Mouse (Mus musculus) kidney, embryonic 14.5 days (tissue): ENCODE measurements around the gene Reep3. TPM values are rescaled to one million over a fixed set of nuclear protein-coding genes. Genes with fewer than 3 reads are reported as not detected.

ENCODE experiments used
- ATAC-seq: fragments of 200-750 bp; cut with Nextera tagmentation; 2 replicates; pipeline ENCODE4 v1.8.0; 2017; ENCODE audit warnings: moderate number of reproducible peaks, mild to moderate bottlenecking, moderate TSS enrichment, moderate library complexity; ENCODE audit not compliant: low FRiP score, low TSS enrichment
- H3K27ac ChIP-seq: fragments of 300-500 bp; sonication (generic); 2 replicates; pipeline ENCODE4 v1.5.1; 2014; ENCODE audit warnings: low read depth, mild to moderate bottlenecking, low read length, moderate library complexity, mixed read lengths
- H3K27me3 ChIP-seq: fragments of 300-500 bp; sonication (generic); 2 replicates; pipeline ENCODE4 v1.6.1; 2014; ENCODE audit warnings: mild to moderate bottlenecking, low read length; ENCODE audit not compliant: control insufficient read depth, insufficient read depth
- H3K36me3 ChIP-seq: fragments of 300-500 bp; sonication (generic); 2 replicates; pipeline ENCODE4 v1.6.1; 2014; ENCODE audit warnings: low read length, mixed read lengths; ENCODE audit not compliant: control insufficient read depth, insufficient read depth
- H3K4me1 ChIP-seq: fragments of 300-500 bp; sonication (generic); 2 replicates; pipeline ENCODE4 v1.6.1; 2014; ENCODE audit warnings: low read length, mixed read lengths; ENCODE audit not compliant: control insufficient read depth, insufficient read depth
- H3K4me2 ChIP-seq: fragments of 300-500 bp; sonication (generic); replicated peaks from 2 replicates; pipeline ENCODE4 v1.6.1; 2014; ENCODE audit warnings: low read depth, mild to moderate bottlenecking, low read length
- H3K4me3 ChIP-seq: fragments of 300-500 bp; sonication (generic); 2 replicates; pipeline ENCODE4 v1.5.1; 2014; ENCODE audit warnings: mild to moderate bottlenecking, low read length
- H3K9ac ChIP-seq: fragments of 300-500 bp; sonication (generic); 2 replicates; pipeline ENCODE4 v1.6.1; 2014; ENCODE audit warnings: low read depth, mild to moderate bottlenecking, low read length, moderate library complexity
- H3K9me3 ChIP-seq: fragments of 300-500 bp; sonication (generic); 2 replicates; pipeline ENCODE4 v1.6.1; 2016; ENCODE audit warnings: low read length; ENCODE audit not compliant: control insufficient read depth
- WGBS: fragments of 180-500 bp; shearing (Covaris S2); extraction: QIAGEN DNeasy Blood & Tissue Kit; methylation state at CpG from one replicate; pipeline ENCODE4 v1.1.7; 2014; 5-methylcytosine and 5-hydroxymethylcytosine counted together
- polyA plus RNA-seq: library from polyadenylated mRNA; unstranded; fragments of >200 nt; fragmentation: Nextera tagmentation; extraction: Ambion mirVana; gene quantifications from 2 replicates; pipeline ENCODE4 v1.2.1, GENCODE M21; 2014

The Reep3 gene
- polyA plus RNA-seq, 1 experiment from 2014 or later: 50.6 TPM

DNA sequence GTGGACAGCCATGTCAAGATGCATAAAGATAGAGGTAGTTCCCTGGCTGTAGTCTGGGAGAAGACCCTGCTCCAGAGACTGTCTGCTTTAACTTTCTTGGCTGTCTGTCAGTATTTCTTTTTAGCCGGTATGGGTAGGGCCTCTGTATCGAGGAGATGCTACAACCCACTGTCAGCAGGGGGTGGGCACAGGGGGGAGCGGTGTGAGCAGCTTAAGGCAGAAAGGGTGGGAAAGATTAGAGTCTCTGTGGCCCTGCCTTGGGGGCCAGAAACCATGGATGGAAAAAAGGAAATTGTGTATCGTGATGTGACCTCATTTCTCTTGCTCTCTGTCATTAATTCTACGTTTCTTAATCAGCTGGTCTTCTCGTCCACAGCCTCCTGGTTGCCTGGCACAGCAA, 9.7 kb upstream of the Reep3 start:
- no peak for ATAC-seq
- peaks cover 67% of the 10 kb centered on the region for H3K4me1 ChIP-seq
- 73% methylated on average over 6 of the region's 6 CpGs for WGBS
- 0 out of 2 replicates have a peak, but pooled peaks cover 8% of the 10 kb centered on the region for H3K36me3 ChIP-seq
- H3K4me3 ChIP-seq: no peak overlapping the region
- no peaks in the 10 kb centered on the region for H3K9me3 ChIP-seq
- H3K27ac ChIP-seq: no peak overlapping the region
- H3K27me3 ChIP-seq: no peaks in the 10 kb centered on the region
- no peak overlapping the region for H3K4me2 ChIP-seq
- H3K9ac ChIP-seq: no peak overlapping the region

- Histone ChIP-seq H3K9me3 (no peaks in the 10 kb centered on the region), H3K4me3 (no peak overlapping the region), H3K27me3 (no peaks in the 10 kb centered on the region), H3K36me3 (0 out of 2 replicates have a peak, but pooled peaks cover 8% of the 10 kb centered on the region), H3K9ac (no peak overlapping the region), H3K4me1 (peaks cover 64% of the 10 kb centered on the region), H3K27ac (peak overlapping the region; percentile 7; the same call in 1 of the 2 replicates), H3K4me2 (no peak overlapping the region)
- WGBS: 67% methylated on average over 19 of the region's 19 CpGs
- no peak for ATAC-seq
Observed at GRCm38 (mm10) chr10:67105331-67106217, 8.8 kb upstream of the Reep3 start.

GRCm38 (mm10) chr10:67104543-67104942, 7.8 kb upstream of the Reep3 start:
- Histone ChIP-seq H3K4me3 (no peak overlapping the region), H3K9me3 (no peaks in the 10 kb centered on the region), H3K9ac (no peak overlapping the region), H3K27ac (peak overlapping the region; percentile 7; the same call in 1 of the 2 replicates), H3K36me3 (0 out of 2 replicates have a peak, but pooled peaks cover 8% of the 10 kb centered on the region), H3K27me3 (no peaks in the 10 kb centered on the region), H3K4me1 (peaks cover 72% of the 10 kb centered on the region), H3K4me2 (no peak overlapping the region)
- 14% methylated on average over 9 of the region's 9 CpGs for WGBS
- ATAC-seq: 0 out of 2 replicates have a peak, but pooled peaks have one; percentile 47

GRCm38 (mm10) chr10:67100831-67101251, 4.1 kb upstream of the Reep3 start:
- H3K9me3 ChIP-seq: no peaks in the 10 kb centered on the region
- no peak for ATAC-seq
- WGBS: 74% methylated on average over 9 of the region's 9 CpGs
- H3K4me1 ChIP-seq: peaks cover 71% of the 10 kb centered on the region
- no peak overlapping the region for H3K9ac ChIP-seq
- no peak overlapping the region for H3K4me2 ChIP-seq
- H3K36me3 ChIP-seq: no peaks in the 10 kb centered on the region
- no peak overlapping the region for H3K4me3 ChIP-seq
- H3K27ac ChIP-seq: no peak overlapping the region
- no peaks in the 10 kb centered on the region for H3K27me3 ChIP-seq

DNA sequence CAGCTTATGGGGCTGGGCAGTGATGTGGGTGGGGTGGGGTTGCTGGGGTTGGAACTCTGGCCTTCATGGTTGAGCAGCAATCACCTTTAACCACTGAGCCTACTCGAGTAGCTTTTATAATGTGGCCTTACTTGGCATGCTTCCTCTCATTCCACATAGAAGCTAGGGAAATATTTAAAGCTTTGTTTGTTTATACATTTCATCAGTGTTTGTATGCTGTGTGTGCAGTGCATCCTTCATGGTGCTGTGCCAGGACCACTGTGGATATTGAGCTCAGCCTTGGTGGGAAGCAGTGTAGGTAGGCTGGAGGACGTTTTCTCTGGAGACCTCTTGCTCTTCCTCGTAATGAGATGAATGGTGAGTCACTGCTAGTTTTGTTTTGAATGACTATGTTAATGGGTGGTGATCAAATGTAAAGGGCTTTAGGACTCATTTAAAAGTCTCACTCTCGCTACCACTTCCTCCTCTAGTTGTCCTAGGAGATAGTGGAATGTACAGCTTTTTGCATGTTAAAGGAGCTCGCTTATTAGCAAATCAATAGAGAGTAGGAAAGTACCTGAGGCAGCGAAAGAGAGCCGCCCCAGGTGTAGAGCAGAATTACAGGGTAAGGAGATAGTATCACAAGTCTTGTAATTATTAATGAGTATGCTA, 3.4 kb upstream of the Reep3 start:
- WGBS: 48% methylated on average over 7 of the region's 7 CpGs
- Histone ChIP-seq H3K9me3 (no peaks in the 10 kb centered on the region), H3K27me3 (no peaks in the 10 kb centered on the region), H3K9ac (no peak overlapping the region), H3K4me3 (no peak overlapping the region), H3K4me1 (peaks cover 64% of the 10 kb centered on the region), H3K27ac (no peak overlapping the region), H3K4me2 (no peak overlapping the region), H3K36me3 (no peaks in the 10 kb centered on the region)
- ATAC-seq: no peak

DNA sequence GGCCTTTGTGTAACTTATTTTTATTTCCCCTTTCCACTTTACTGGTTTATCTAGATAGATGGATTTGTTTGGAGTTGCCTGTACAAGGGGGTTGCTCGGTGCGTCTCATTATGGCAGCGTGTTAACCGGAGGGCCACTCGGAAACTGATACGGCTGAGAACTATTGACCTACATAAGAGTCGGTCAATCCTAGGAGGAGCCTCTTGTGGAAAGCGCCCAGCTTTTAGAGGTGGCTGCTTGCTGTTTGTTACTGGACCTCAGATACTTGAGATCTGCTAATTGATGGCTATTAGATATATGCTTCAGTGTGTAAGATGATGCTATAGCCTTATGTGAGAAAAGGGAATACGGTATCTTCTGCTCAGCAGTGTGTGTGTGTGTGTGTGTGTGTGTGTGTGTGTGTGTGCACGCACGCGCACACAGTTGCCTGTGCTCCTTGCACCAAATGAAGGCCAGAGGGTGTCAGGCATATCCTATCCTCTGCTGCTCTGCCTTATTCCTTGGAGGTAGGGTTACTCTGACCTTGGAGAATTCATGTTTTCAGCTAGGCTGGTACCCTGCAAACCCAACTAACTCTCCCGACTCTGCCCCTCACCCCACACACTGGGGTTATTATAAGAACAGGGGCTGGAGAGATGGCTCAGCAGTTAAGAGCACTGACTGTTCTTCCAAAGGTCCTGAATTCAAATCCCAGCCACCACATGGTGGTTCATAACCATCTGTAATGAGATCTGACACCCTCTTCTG, 2.6 kb upstream of the Reep3 start:
- H3K9ac ChIP-seq: no peak overlapping the region
- H3K9me3 ChIP-seq: no peaks in the 10 kb centered on the region
- H3K4me1 ChIP-seq: peaks cover 56% of the 10 kb centered on the region
- no peak overlapping the region; the same call in 1 of the 2 replicates for H3K4me3 ChIP-seq
- H3K4me2 ChIP-seq: peak overlapping the region; percentile 74
- WGBS: 33% methylated on average over 13 of the region's 13 CpGs
- no peak overlapping the region for H3K27ac ChIP-seq
- H3K36me3 ChIP-seq: no peaks in the 10 kb centered on the region
- ATAC-seq: no peak
- no peaks in the 10 kb centered on the region for H3K27me3 ChIP-seq

DNA sequence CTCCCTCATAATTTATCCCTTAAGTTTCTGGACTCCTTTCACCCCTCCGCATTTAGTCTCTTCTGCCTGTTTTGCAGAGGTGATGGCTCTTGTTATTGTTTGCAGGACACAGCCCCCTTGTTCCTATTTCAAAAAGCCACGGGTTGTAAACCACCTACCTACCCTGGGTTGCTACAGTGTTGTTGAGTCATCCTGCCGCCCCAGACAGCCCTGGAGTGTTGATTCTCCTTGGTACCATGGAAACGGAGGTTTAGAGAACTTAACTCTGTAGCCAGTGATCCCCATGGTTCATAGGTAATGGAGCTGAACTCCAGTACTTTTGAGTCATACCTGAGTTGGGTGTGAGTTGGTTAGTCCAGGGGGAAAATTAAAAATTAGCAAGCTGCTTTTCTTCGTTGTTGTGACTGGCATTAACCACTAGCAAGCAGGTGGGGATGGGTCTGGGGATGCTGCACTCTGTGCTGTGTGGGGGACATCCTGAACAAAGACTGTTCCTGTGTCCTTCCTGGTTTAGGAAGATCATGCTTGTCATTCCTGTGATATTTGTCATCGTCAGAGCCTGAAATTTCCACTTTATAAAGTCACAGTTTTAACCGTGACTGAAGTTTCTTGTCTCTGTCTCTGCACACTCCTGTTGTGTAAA, 1.8 kb upstream of the Reep3 start:
- 0 out of 2 replicates have a peak overlapping the region, but pooled peaks have one; percentile 3 for H3K9ac ChIP-seq
- ATAC-seq: peak; percentile 38
- 10% methylated on average over 7 of the region's 7 CpGs for WGBS
- H3K4me1 ChIP-seq: peaks cover 48% of the 10 kb centered on the region
- peak overlapping the region; percentile 98; the same call in 1 of the 2 replicates for H3K4me3 ChIP-seq
- H3K27me3 ChIP-seq: no peaks in the 10 kb centered on the region
- no peaks in the 10 kb centered on the region for H3K36me3 ChIP-seq
- H3K4me2 ChIP-seq: peak overlapping the region; percentile 74
- H3K9me3 ChIP-seq: no peaks in the 10 kb centered on the region
- peak overlapping the region; percentile 77 for H3K27ac ChIP-seq

DNA sequence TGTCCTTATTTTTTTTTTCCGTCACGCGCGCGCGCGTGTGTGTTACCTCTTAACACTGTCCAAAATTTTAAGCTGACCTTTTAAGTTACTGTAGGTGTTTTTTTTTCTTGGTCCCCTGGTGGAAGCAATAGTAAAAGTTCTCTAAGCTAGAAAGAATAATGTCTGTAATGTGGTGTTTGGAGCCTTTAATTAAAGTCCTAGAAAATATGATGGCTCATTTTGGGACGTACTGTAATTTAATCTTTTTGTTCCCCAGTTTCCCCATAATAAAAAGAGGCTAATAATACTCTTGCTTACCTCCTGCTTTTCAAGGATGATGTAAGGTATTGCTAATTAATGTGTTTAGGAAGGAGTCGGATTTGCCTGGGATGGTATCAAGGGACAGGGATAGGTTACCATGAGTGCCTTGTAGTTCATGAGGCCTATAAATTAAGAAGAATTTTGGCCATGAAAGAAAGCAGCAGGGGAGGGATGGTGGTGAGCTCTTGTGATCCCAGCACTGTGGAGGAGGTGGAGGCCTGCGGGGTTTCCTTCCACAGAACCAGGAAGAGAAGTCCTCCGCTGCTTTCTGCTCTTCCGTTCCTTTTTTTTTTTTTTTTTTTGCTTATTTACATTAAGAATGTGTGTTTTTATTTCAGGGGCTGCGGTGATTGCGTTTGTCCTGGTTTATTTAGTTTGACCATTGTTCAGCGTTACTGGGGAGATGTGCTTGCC, 849 bp upstream of the Reep3 start:
- H3K4me2 ChIP-seq: peak overlapping the region; percentile 74
- peak overlapping the region; percentile 98 for H3K4me3 ChIP-seq
- H3K4me1 ChIP-seq: peaks cover 39% of the 10 kb centered on the region
- no peaks in the 10 kb centered on the region for H3K9me3 ChIP-seq
- 1% methylated on average over 15 of the region's 15 CpGs for WGBS
- ATAC-seq: peak; percentile 52
- peak overlapping the region; percentile 100 for H3K9ac ChIP-seq
- no peaks in the 10 kb centered on the region for H3K27me3 ChIP-seq
- H3K36me3 ChIP-seq: no peaks in the 10 kb centered on the region
- H3K27ac ChIP-seq: peak overlapping the region; percentile 99
